Mouse (Mus musculus) liver, adult 2 months (tissue): ENCODE data around the gene Cdkn2d. TPM values are rescaled to one million over a fixed set of nuclear protein-coding genes. Genes with fewer than 3 reads are reported as not detected.
"Not testable (repeated sequence)": the region's sequence is repeated elsewhere in the genome, so short reads cannot be mapped to it uniquely, and the experiment has no call there.

Experiments
- DNase-seq: peaks from one replicate; pipeline ENCODE4 v3.0.0-alpha.2; 2011; ENCODE audit warnings: low read depth, low spot score; ENCODE audit errors: extremely low read depth
- H3K27ac ChIP-seq: fragments of 200-500 bp; replicated peaks from 2 replicates; pipeline ENCODE4 v1.5.1; 2012; ENCODE audit warnings: low read depth, mild to moderate bottlenecking, control low read depth, inconsistent platforms, low read length; ENCODE audit not compliant: insufficient read depth
- H3K27me3 ChIP-seq: fragments of 200-500 bp; 2 replicates; pipeline ENCODE4 v1.6.1; 2012; ENCODE audit warnings: mild to moderate bottlenecking, moderate library complexity, low read length, inconsistent platforms; ENCODE audit not compliant: control insufficient read depth, insufficient read depth
- H3K36me3 ChIP-seq: fragments of 200-500 bp; 2 replicates; pipeline ENCODE4 v1.6.1; 2012; ENCODE audit warnings: low read length, inconsistent platforms; ENCODE audit not compliant: control insufficient read depth, insufficient read depth
- H3K4me1 ChIP-seq: fragments of 200-500 bp; 2 replicates; pipeline ENCODE4 v1.6.1; 2011; ENCODE audit warnings: low read length; ENCODE audit not compliant: control insufficient read depth, insufficient read depth
- H3K4me3 ChIP-seq: fragments of 200-500 bp; 2 replicates; pipeline ENCODE4 v1.5.1; 2011; ENCODE audit warnings: low read depth, mild to moderate bottlenecking, control low read depth, low read length, moderate library complexity; ENCODE audit not compliant: insufficient read depth
- H3K79me2 ChIP-seq: fragments of 200-500 bp; 2 replicates; pipeline ENCODE4 v1.6.1; 2012; ENCODE audit warnings: inconsistent platforms, mild to moderate bottlenecking, low read length, moderate library complexity; ENCODE audit not compliant: control insufficient read depth, insufficient read depth
- H3K9ac ChIP-seq: fragments of 200-500 bp; 2 replicates; pipeline ENCODE4 v1.6.1; 2012; ENCODE audit warnings: low read depth, mild to moderate bottlenecking, control low read depth, inconsistent platforms, low read length
- CTCF ChIP-seq: fragments of 200-500 bp; IDR thresholded peaks from 2 replicates; pipeline ENCODE4 v1.5.1; 2011; ENCODE audit warnings: low read depth, low read length, control low read depth
- POLR2A ChIP-seq: fragments of 200-500 bp; IDR thresholded peaks from 2 replicates; pipeline ENCODE4 v1.6.1; 2011; ENCODE audit warnings: low read length, control low read depth; ENCODE audit not compliant: insufficient read depth; ENCODE audit errors: extremely low read depth
- WGBS: fragments of 180-500 bp; shearing (Covaris S2); methylation state at CpG from one replicate; pipeline ENCODE4 v1.1.7; 2018; 5-methylcytosine and 5-hydroxymethylcytosine counted together
- polyA plus RNA-seq: library from polyadenylated mRNA; depleted of rRNA; stranded (reverse); fragments of >200 nt; gene quantifications from 2 replicates; pipeline ENCODE4 v1.2.3, GENCODE M21; 2012
- total RNA-seq: library from RNA; depleted of rRNA; stranded (reverse); fragments of >200 nt; gene quantifications from 2 replicates; pipeline ENCODE4 v1.2.3, GENCODE M21; 2014

The Cdkn2d gene
- total and polyA plus RNA-seq, 2 experiments: 3.0 to 5.1 TPM

GRCm38 (mm10) chr9:21272391-21272790 lies 18.8 kb downstream of the Cdkn2d start:
- DNase-seq: no peak
- peaks cover 26% of the 10 kb centered on the region; the same call in 1 of the 2 replicates for H3K36me3 ChIP-seq
- H3K27me3 ChIP-seq: no peaks in the 10 kb centered on the region
- TF ChIP-seq CTCF (no peak), POLR2A (no peak)
- H3K9ac ChIP-seq: no peak overlapping the region
- WGBS: 93% methylated on average over 9 of the region's 9 CpGs
- no peaks in the 10 kb centered on the region for H3K79me2 ChIP-seq
- no peak overlapping the region for H3K27ac ChIP-seq
- no peaks in the 10 kb centered on the region for H3K4me1 ChIP-seq
- no peak overlapping the region for H3K4me3 ChIP-seq

GRCm38 (mm10) chr9:21269590-21269989 lies 21.6 kb downstream of the Cdkn2d start:
- WGBS: 79% methylated on average over 5 of the region's 5 CpGs

GRCm38 (mm10) chr9:21268305-21268704 lies 22.9 kb downstream of the Cdkn2d start:
- H3K9ac ChIP-seq: no peak overlapping the region
- TF ChIP-seq CTCF (no peak), POLR2A (no peak)
- H3K36me3 ChIP-seq: peaks cover 25% of the 10 kb centered on the region; the same call in 1 of the 2 replicates
- no peaks in the 10 kb centered on the region for H3K27me3 ChIP-seq
- H3K4me3 ChIP-seq: no peak overlapping the region
- no peak overlapping the region for H3K27ac ChIP-seq
- 97% methylated on average over 16 of the region's 16 CpGs for WGBS
- peaks cover 3% of the 10 kb centered on the region; the same call in 1 of the 2 replicates for H3K4me1 ChIP-seq
- no peak for DNase-seq
- peaks cover 7% of the 10 kb centered on the region; the same call in 1 of the 2 replicates for H3K79me2 ChIP-seq

More at GRCm38 (mm10) chr9:21269590-21269989, 21.6 kb downstream of the Cdkn2d start:
- H3K36me3 ChIP-seq: peaks cover 26% of the 10 kb centered on the region; the same call in 1 of the 2 replicates
- H3K79me2 ChIP-seq, H3K27ac ChIP-seq, H3K27me3 ChIP-seq, H3K4me1 ChIP-seq, H3K9ac ChIP-seq, DNase-seq, H3K4me3 ChIP-seq: not testable (repeated sequence)

DNA sequence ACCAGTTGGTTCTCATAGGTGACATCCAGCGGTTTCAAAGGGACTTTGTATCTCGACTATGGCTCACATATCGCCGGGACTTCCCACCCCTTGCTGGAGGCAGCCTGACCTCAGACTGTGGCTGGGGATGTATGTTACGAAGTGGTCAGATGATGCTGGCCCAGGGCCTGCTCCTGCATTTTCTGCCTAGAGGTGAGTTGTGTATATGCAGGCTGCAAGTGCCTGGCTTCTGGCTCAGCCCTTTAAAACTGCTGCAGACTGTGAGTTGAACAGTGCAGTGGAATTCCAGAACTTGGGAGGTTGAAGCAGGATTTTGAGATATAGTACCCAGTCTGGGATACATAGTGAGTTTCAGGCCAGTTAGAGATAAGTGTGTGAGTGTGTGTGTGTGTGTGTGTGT lies 24.3 kb downstream of the Cdkn2d start:
- Histone ChIP-seq H3K79me2 (peaks cover 7% of the 10 kb centered on the region; the same call in 1 of the 2 replicates), H3K4me1 (peaks cover 5% of the 10 kb centered on the region; the same call in 1 of the 2 replicates), H3K27me3 (no peaks in the 10 kb centered on the region), H3K36me3 (peaks cover 19% of the 10 kb centered on the region; the same call in 1 of the 2 replicates), H3K27ac (no peak overlapping the region), H3K4me3 (no peak overlapping the region), H3K9ac (no peak overlapping the region)
- TF ChIP-seq CTCF (no peak), POLR2A (no peak)
- DNase-seq: no peak
- WGBS: 72% methylated on average over 5 of the region's 5 CpGs

GRCm38 (mm10) chr9:21265611-21266010 lies 25.6 kb downstream of the Cdkn2d start:
- TF ChIP-seq POLR2A (0 out of 2 replicates have a peak, but pooled peaks have one; percentile 38), CTCF (no peak)
- Histone ChIP-seq H3K4me1 (peaks cover 8% of the 10 kb centered on the region), H3K36me3 (peaks cover 10% of the 10 kb centered on the region; the same call in 1 of the 2 replicates), H3K27ac (peak overlapping the region; percentile 86), H3K9ac (peak overlapping the region; percentile 83), H3K79me2 (peaks cover 7% of the 10 kb centered on the region; the same call in 1 of the 2 replicates), H3K27me3 (no peaks in the 10 kb centered on the region), H3K4me3 (peak overlapping the region; percentile 73)
- WGBS: 2% methylated on average over 11 of the region's 11 CpGs
- peak; percentile 86 for DNase-seq

- H3K79me2 ChIP-seq: peaks cover 7% of the 10 kb centered on the region; the same call in 1 of the 2 replicates
- peak within 1 kb of the TSS; percentile 86 for H3K27ac ChIP-seq
- peak within 1 kb of the TSS; percentile 73 for H3K4me3 ChIP-seq
- peaks cover 8% of the 10 kb centered on the region for H3K4me1 ChIP-seq
- under 1% methylated on average over 49 of the region's 49 CpGs for WGBS
- H3K27me3 ChIP-seq: no peaks in the 10 kb centered on the region
- peaks cover 10% of the 10 kb centered on the region; the same call in 1 of the 2 replicates for H3K36me3 ChIP-seq
- peak; percentile 94 for DNase-seq
- peak; percentile 94 for TF ChIP-seq POLR2A
- no peak for TF ChIP-seq CTCF
- peak within 1 kb of the TSS; percentile 83 for H3K9ac ChIP-seq
These were observed 26.1 kb downstream of the Cdkn2d start, which contains the start of gene Atg4d for GRCm38 (mm10) chr9:21265000-21265561. Gene Atg4d, plus strand, starts transcription at chr9:21265293.
